Mouse (Mus musculus) cerebellum, adult 11 months (tissue): ENCODE results near the gene Ffar1.
"Not testable (repeated sequence)": the region's sequence is repeated elsewhere in the genome, so short reads cannot be mapped to it uniquely, and the experiment has no call there.

ENCODE experiments used
- DNase-seq: peaks from one replicate; pipeline ENCODE4 v3.0.0; 2022

The Ffar1 gene

DNA sequence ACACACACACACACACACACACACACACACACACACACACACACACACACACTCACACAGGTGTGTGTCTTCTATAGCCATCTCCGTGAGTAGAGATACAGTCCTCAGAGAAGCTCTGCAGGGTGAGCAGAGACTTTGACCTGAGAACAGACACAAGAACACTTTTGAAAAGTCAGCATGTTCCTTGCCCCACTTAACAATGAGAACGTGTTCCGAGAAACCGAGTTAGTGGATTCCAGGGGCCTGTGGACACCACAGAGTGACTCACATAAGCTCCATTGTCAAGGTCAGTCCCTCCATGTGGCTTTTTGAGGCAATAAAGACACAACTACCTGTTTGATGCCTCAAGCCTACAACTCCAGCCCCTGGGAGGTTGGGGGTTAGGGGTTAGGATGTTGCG is 14.0 kb downstream of the Ffar1 start:
- no peak for DNase-seq

DNA sequence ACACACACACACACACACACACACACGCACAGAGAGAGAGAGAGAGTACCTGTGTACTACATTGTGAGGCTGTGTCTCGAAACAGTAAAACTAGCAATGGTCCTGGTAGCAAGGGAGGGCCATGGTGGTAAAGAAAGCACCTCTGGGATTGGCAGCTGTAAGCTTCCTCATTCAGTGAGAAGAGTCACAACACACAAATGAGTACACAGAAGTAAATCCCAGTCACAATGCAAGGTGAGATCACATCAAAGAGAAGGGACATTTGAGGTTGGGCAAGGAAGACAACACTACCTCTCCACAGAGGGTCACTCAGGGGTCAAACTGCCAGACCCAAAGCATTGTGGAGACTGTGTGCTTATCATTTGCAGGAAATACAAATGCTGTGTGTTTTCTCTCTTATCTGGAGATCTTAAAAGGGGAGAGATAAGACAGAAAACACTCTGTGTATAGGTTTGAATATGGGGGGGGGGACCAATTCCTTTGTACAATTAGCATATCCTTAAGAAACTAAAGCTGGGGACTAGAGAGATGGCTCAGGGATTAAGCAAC is 14.8 kb downstream of the Ffar1 start:
- DNase-seq: no peak

DNA sequence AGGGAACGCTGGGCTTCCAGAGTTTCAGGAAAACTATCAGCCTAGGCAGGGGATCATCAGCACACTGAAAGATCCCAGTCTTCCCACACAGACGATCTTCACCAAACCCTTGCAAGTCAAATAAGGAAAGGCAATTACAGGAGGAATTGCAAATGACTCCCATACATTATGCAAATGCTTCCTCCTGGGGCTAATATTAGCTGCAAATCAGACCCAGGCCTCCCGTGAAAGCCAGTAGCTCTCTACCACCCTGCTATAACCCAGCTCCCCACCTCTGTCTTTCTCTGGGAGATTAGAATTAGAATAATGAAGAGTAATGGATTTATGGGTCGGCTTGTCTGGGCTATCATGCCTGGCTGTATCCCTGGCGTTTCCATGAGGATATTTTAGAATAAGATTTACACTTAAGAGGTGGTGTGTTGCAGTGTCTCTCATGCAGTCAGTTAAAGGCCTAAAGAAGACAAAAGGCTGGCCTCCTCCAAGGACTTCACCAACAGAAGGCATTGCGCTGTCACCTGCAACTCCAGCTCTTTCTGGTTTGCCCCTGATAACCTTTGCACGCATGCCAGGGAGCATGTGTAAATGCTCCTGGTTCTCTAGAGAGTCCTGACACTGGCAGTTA is 16.6 kb downstream of the Ffar1 start:
- no peak for DNase-seq

DNA sequence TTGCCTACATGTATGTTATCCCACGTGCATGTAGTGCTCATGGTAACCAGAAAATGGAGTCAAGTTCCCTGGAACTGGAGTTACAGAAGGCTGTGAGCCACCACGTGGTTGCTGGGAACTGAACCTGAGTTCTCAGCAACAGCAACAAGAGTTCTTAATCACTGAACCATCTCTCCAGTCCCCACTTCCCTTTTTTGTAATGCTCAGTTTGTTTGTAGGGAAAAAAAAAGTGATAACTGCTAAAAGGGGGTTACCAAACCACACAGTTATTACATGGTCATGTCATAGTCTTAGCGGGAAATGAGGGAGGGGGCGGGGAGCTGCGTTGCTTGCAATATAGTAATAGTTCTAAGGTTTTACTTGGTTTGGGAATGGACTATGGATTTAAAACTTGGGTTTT is 19.3 kb downstream of the Ffar1 start:
- DNase-seq: no peak

DNA sequence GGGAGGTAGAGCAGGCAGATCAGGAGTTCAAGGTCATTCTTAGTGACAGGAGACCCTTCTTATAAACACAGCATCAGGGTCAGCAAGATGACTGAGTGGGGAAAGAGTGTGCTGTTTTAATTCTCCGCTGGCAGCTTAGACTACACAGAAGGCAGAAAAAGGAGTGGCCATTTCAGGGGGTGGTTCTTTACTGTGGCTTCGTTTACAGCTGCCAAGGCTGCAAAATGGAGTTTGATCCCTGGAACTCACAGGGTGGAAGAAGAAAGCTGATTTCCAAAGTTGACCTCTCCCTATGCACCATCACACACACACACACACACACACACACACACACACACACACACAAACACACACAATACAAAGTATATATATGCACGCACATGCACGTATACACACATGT is 20.0 kb downstream of the Ffar1 start:
- DNase-seq: no peak

DNA sequence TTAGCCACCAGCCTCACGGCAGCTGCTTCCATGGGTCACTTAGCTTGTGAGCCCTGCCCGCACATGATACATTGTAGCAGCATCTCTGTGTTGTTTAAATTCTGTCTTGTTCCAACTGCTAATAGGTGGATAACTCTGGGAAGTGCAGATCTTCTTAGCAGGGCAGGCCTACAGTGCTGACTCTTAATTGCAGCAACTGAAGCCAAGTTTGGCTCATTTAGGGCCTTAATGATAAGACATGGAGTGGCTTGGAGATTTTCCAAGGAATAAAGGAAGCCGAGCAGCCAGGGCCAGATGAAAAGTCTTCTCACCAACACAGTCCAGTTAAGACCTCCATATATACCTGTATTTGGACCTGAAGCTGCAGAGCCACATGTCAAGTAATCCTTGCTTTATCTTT is 21.1 kb downstream of the Ffar1 start:
- no peak for DNase-seq

DNA sequence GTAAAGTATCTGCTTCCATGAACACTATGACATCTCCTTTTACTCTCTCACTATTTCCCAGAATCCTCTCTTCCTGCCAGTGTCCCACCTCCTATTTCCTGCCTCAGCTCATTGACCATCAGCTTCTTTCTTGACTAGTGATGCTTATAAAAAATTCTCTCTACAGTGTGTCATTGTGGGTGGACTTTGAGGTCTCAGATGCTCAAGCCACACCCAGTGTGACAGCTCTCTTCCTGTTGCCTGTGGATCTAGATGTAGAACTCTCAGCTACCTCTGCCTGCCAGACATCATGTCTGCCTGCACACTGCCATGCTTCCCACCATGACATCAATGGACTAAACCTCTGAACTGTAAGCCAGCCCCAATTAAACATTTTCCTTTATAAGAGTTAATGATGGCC is 24.1 kb downstream of the Ffar1 start:
- no peak for DNase-seq

DNA sequence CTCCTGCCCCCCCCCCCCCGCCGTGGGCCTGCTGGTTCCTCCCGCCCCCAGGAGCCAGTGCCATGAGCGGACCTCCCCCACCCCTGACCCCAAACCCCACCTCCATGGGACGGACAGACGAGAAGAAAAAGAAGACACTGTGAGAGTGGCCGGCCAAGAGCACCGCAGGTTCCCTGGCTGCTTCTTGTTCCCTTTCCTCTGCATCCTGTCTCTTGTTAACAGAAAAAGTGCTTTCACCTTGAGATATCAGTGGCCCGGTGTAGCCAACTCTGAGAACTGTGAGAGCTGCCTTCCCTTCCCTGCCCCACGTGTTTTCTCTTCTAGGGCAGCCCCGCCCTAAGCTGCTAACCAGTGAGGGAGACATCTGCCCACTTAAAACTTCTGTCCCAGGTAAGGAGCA is 28.7 kb downstream of the Ffar1 start:
- not testable (repeated sequence) for DNase-seq

DNA sequence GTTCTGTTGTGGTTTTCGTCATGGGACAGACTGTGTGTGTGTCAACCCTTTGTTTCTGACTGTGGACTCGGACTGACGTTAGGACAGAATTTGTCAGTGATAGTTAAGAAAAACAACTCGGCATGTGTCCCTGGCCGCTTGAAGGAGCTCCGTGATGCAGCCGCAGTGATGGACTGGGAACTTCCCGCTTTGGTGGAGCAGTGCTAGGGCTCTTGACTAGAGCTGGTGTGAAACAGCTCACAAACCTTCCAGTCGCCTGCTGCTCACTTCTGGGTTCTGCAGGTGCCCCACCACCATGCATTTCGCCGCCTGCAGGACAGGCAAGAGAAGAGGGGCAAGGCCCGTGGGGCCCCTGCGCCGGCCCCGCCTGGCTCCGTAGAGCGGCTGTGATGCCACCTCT is 29.1 kb downstream of the Ffar1 start:
- DNase-seq: no peak

DNA sequence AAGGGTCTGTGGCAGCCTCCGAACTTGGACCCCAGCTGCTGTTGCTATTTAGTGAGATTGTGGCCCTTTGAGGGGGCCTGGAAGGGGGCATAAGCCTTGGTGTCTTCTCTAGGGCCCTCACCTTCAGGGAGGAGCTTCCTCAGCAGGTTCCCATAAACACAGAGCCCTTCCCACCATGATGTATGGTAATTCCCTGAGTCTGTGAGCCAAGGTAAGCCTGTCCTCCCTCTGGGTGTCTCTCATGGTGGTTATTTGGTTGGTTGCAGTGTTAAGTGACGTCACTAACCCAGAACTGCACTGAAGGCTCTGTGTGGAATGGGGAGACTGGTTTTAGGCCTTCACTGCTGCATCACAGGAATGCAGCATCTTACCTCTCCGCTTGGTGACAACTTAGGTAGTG is 31.9 kb downstream of the Ffar1 start:
- no peak for DNase-seq

DNA sequence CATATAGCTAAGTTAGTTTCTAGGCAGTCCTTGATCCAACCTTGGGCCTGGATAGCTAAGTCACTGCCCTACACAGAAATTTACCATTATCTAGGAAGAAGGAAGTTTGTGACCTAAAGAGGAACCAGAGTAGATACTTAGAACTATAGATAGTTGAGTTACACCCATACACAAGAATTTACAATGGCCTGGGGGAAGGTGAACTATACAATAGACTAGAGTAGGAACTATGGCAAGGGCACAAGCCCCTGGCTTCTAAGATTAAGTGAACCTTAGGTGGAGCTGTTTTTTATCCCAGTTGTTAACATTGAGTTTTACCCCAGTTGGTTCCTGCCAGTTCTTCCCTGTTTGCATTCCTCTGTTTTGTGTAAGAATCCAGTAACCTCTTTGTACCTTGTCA is 32.5 kb downstream of the Ffar1 start:
- not testable (repeated sequence) for DNase-seq

DNA sequence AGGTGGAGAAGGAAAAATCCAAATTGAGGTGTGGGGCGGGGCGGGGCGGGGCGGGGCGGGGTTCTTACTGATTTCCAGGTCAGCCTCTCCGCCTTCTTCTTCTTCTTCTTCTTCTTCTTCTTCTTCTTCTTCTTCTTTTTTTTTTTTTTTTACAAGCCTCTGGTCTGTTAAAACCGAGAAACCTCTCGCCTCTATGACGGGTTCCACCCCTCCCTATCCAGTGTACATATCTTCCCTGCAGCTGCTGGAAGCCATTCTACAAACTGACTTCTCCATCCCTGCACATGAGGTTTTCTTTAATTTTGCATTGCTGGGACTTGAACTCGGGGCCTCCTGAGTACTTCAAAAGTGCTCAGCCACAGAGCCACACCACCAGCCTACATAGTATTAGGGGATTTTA is 34.7 kb downstream of the Ffar1 start:
- DNase-seq: no peak

DNA sequence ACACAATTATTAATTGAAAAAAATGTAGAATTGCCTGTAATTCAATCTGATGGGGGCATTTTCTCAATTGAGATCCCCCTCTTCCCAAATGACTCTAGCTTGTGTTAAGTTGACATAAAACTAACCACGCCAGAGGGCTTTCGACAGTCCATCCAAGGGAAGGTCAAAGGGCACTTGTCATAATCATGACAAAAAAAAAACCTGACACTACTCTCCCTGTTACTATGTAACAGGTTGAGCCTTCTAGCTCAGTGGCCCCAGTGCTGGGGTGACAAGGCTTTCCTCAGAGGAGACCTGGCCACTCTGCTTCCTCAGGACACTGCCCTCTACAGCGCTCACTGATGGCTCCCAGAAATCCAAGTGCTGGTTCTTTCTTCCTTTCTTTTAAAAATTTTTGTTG is 37.1 kb downstream of the Ffar1 start:
- DNase-seq: no peak

DNA sequence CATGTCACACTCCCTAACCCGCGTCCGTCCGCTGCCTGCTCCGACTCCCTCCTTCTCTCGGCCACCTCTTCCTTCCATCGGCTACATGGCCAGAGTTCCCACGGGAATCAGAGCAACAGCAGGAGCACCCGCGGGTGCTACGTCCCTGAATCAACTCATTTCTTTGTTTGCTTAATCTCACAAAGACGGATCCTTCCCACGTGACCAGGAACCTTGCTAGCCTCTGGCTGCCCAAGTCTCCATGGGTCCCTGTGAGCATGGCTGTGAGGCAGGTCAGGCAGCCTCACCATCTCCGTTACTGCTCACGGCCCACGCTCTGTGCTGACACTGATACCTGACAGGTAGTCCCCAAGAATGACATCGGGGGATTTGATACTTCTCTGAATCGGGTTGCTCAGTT is 37.7 kb downstream of the Ffar1 start, which contains the start of gene Ffar2:
Gene Ffar2 (minus strand): TSS at position 101 of the 400 bp plus-strand sequence.
- DNase-seq: no peak

DNA sequence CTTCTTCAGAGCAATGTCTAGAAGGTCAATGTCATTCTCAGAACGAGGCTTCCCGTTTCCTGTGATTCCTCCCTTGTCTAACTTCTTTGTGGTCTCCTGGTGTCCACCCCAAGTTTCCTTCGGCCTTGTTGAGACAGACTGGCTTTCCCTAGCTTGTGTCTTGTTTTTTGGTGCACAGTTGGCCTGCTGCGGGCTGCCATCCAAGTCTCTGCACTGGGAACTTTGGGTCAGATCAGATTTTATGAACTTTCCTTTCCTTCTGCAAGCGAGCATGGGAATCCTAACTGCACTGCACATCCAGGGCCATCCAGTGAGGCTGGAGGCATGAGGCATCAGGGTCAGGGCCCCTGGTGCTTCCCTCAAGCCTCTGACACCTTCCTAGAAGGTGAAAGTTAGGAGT is 39.8 kb downstream of the Ffar1 start:
- DNase-seq: no peak

DNA sequence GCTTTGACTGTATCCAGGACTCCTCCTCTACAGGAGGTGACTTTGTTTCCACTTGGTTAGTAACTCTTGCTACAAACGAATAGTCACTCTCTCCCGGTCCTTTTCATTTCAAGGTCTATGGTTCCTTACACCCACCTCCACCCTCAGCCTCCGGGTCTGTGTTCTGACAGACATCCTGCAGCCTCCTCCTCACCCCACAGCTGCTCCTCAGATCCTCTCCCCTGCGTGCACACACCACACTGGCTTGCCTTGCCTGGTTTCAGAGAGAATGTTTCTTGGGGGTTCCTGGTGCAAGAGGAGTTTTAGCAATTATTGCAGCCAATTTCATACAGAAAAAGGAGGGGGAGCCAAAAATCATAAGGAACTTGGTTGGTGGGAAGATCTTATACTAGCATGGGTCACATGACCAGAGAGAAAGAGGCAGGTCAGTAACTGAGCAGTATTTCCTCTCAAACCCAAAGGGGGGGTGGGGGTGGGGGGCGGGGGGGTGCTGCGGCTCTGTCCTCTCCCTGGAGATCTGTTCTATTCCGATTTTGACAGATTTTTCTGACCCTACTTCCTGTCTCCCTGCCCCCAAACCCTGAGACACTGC is 40.4 kb downstream of the Ffar1 start:
- no peak for DNase-seq

DNA sequence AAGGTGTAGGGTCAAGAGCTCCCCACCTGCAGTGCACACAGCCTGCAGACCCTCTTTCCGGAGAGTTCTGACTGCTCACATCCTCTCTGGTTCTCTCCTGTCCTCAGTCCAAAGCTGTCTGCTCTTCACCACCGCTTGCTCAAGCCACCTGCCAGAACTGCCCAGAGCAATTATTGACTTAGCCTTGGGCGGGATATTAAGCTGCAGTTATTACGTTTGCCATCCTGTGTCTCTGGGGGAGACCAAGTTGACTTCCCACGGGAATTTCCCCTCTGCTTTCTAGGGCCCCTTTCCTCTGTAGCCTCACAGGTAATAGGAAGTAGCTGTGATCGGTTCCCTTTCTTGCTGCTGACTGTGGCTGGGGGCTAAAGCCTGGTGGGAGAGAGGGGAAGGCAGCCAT is 41.2 kb downstream of the Ffar1 start:
- no peak for DNase-seq

DNA sequence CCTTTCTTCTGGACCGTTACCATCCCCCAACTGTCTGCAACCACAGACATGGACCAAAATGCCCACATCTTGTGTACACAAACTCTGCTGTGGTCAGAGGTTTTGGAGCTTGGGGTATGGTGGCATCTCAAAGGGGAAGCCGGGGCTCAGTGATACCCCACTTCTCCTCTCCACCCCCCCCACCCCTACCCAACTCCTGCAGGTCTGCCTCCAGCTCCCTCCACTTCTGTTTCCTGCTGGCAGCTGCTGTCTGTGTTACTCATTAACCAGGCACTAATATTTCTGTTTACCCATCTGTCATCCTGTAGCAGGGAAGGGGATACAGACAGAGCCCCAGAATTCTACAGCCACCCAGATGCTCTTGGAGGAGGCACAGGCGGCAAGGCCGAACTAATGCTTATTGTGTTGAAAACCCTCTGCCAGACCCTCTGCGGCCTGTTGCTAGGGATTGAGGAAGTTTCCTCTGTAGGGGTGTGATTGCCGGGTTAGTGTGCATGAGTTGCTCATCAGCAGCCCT is 49.0 kb downstream of the Ffar1 start:
- no peak for DNase-seq

DNA sequence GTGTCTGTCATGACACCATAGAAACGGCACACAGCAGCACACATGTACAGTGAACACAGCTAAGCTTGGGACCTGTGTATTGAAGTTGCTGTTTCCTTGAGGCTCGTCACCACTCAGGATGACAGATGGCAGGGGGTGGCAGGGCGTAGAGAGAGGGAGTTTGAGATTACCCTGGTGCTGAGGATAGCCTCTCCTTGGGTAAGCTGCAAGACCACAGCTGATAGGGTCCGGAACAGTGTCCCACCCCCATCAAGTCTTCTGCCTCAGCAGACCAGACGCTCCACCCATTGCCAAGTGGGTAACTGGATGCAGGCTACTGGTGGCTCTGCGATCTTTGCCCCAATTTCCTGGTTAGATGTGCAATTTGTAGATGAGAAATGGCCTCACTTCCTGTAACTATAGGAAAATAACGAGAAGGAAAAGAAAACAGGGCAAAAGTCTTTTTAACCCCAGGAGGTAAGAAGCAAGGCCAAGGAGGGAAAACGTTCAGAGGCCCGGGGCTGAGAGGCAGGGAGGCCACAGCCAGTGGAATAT is 49.5 kb downstream of the Ffar1 start:
- DNase-seq: no peak

DNA sequence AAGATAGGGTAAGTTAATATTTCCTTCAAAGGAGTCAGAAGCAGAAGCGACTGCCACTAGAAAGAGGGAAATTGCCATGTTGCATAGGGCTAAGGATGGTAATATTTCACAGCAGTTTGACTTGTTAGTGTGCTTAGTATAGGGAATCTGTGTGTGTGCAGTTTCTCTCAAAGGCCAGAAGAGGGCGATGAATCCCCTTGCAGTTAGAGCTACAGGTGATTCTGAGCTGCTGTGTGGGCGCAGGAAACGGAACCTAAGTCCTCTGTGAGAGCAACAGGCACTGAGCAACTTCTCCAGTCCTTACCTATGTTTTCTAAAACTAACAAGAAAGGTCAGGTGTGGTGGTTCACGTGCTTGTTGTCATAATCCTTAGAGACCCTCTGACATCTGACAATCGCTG is 51.0 kb downstream of the Ffar1 start:
- DNase-seq: no peak
